Mouse (Mus musculus): ENCODE results near the gene Ssbp4.

Ssbp4 gene

GRCm38 (mm10) chr8:70631436-70631835 is 22.8 kb upstream of the Ssbp4 start:
- DNase-seq (ENCODE audit: low spot score in 2 of 2) = no peak

- DNase-seq (ENCODE audit: low spot score in 2 of 2) = no peak
Measured at GRCm38 (mm10) chr8:70630532-70631381, 22.1 kb upstream of the Ssbp4 start.

- DNase-seq (ENCODE audit: low spot score in 2 of 2) = peak; percentile 87 to 97
Measured at GRCm38 (mm10) chr8:70629574-70630531, 21.2 kb upstream of the Ssbp4 start.

GRCm38 (mm10) chr8:70628986-70629490 is 20.4 kb upstream of the Ssbp4 start:
- DNase-seq (ENCODE audit: low spot score in 2 of 2) = no peak

- no peak for DNase-seq (ENCODE audit: low spot score in 2 of 2)
Measured at GRCm38 (mm10) chr8:70627041-70627440, 18.4 kb upstream of the Ssbp4 start.

- DNase-seq (ENCODE audit: low spot score in 2 of 2) = peak; percentile 63 to 79
Measured at GRCm38 (mm10) chr8:70625104-70625503, 16.4 kb upstream of the Ssbp4 start.

- DNase-seq (ENCODE audit: low spot score in 2 of 2) = no peak
Measured at GRCm38 (mm10) chr8:70622220-70622619, 13.5 kb upstream of the Ssbp4 start.

- peak; percentile 90 for DNase-seq (ENCODE audit: low spot score in 2 of 2)
Measured at GRCm38 (mm10) chr8:70618888-70619334, 10.2 kb upstream of the Ssbp4 start.

GRCm38 (mm10) chr8:70617985-70618384 is 9.3 kb upstream of the Ssbp4 start:
- peak in 1 of 2 experiments; percentile 70 for DNase-seq (ENCODE audit: low spot score in 2 of 2)

GRCm38 (mm10) chr8:70616645-70617044 is 8.0 kb upstream of the Ssbp4 start:
- DNase-seq (ENCODE audit: low spot score in 2 of 2) = peak in 1 of 2 experiments; percentile 71

- DNase-seq (ENCODE audit: low spot score in 2 of 2) = peak in 1 of 2 experiments; percentile 71
Measured at GRCm38 (mm10) chr8:70615894-70616293, 7.2 kb upstream of the Ssbp4 start, which contains the start of gene Lrrc25. Gene Lrrc25 (plus strand): TSS chr8:70616155.

GRCm38 (mm10) chr8:70615281-70615680 is 6.6 kb upstream of the Ssbp4 start:
- DNase-seq (ENCODE audit: low spot score in 2 of 2) = no peak

GRCm38 (mm10) chr8:70614469-70614868 is 5.8 kb upstream of the Ssbp4 start:
- DNase-seq (ENCODE audit: low spot score in 2 of 2) = no peak

GRCm38 (mm10) chr8:70613763-70614162 is 5.1 kb upstream of the Ssbp4 start:
- DNase-seq (ENCODE audit: low spot score in 2 of 2) = no peak

- DNase-seq (ENCODE audit: low spot score in 2 of 2) = peak; percentile 93 to 97
Measured at GRCm38 (mm10) chr8:70611849-70612248, 3.2 kb upstream of the Ssbp4 start.

- peak; percentile 88 to 98 for DNase-seq (ENCODE audit: low spot score in 2 of 2)
Measured at GRCm38 (mm10) chr8:70610796-70611771, 2.4 kb upstream of the Ssbp4 start.

GRCm38 (mm10) chr8:70609849-70610795 is 1.4 kb upstream of the Ssbp4 start:
- DNase-seq (ENCODE audit: low spot score in 2 of 2) = peak; percentile 81 to 87

GRCm38 (mm10) chr8:70609368-70609848 is 736 bp upstream of the Ssbp4 start:
- DNase-seq (ENCODE audit: low spot score in 2 of 2) = peak; percentile 72 to 85

All from spleen, postnatal 4 days (tissue).